In genomic region chrX:48342731-48343130, GRCm38 (mm10) we compare ENCODE assay signal across 8 mouse cellular contexts. TPM values are rescaled to one million over a fixed set of nuclear protein-coding genes. Genes with fewer than 3 reads are reported as not detected.
DNase-seq lines count a peak whose midpoint lies in the region; ATAC-seq and TF ChIP-seq lines count a peak whose summit lies in the region.

No protein-coding gene starts in this region.

- no peak for TF ChIP-seq POLR2A in kidney, adult 2 months (IDR thresholded peaks at IDR 0.05; ENCODE audit: low read depth, low read length)

- no peak overlapping the region for H3K27ac ChIP-seq in kidney, adult 2 months (ENCODE audit: insufficient read depth, low read depth, low read length)
- H3K27ac ChIP-seq in brown adipose tissue, adult 24 weeks (replicated peaks; ENCODE audit: low read depth, low read length): peak overlapping the region; percentile 26; the same call in 1 of the 2 replicates
- H3K27ac ChIP-seq in heart, embryonic 13.5 days (replicated peaks): no peak overlapping the region
- no peak overlapping the region for H3K27ac ChIP-seq in limb, embryonic 13.5 days
- no peak overlapping the region for H3K27ac ChIP-seq in neural tube, embryonic 11.5 days (ENCODE audit: low read depth, low read length)

- no peak for TF ChIP-seq CTCF in kidney, adult 2 months (conservative IDR thresholded peaks at IDR 0.05; ENCODE audit: insufficient read depth, insufficient read length, low read depth, low read length)

- H3K4me2 ChIP-seq in heart, embryonic 13.5 days: peak overlapping the region; percentile 83
- H3K4me2 ChIP-seq in limb, embryonic 13.5 days (replicated peaks): peak overlapping the region; percentile 74
- H3K4me2 ChIP-seq in neural tube, embryonic 11.5 days (ENCODE audit: low read depth): peak overlapping the region; percentile 63

- no peaks in the 10 kb centered on the region for H3K27me3 ChIP-seq in kidney, adult 2 months (replicated peaks; ENCODE audit: control insufficient read depth, insufficient read depth, low read length)
- H3K27me3 ChIP-seq in heart, embryonic 13.5 days (replicated peaks): peaks cover 57% of the 10 kb centered on the region
- H3K27me3 ChIP-seq in limb, embryonic 13.5 days: peaks cover 30% of the 10 kb centered on the region; the same call in 1 of the 2 replicates
- no peaks in the 10 kb centered on the region for H3K27me3 ChIP-seq in neural tube, embryonic 11.5 days (ENCODE audit: control insufficient read depth, insufficient read depth, low read length)

- no peak for ATAC-seq in heart, embryonic 13.5 days (ENCODE audit: extremely low read depth, insufficient number of reproducible peaks, low FRiP score, low TSS enrichment)
- no peak for ATAC-seq in limb, embryonic 13.5 days (ENCODE audit: low FRiP score, low read depth)
- ATAC-seq in neural tube, embryonic 11.5 days (ENCODE audit: insufficient read depth, low FRiP score, low TSS enrichment): no peak

- H3K9ac ChIP-seq in heart, embryonic 13.5 days: peak overlapping the region; percentile 79
- H3K9ac ChIP-seq in limb, embryonic 13.5 days: peak overlapping the region; percentile 67
- H3K9ac ChIP-seq in neural tube, embryonic 11.5 days (ENCODE audit: low read length): no peak overlapping the region

- H3K4me1 ChIP-seq in kidney, adult 2 months (ENCODE audit: control insufficient read depth, insufficient read depth, low read length): no peaks in the 10 kb centered on the region; the same call in 1 of the 2 replicates
- H3K4me1 ChIP-seq in brown adipose tissue, adult 24 weeks (ENCODE audit: control insufficient read depth, insufficient read depth, insufficient read length, low read length): no peaks in the 10 kb centered on the region
- peaks cover 11% of the 10 kb centered on the region for H3K4me1 ChIP-seq in heart, embryonic 13.5 days
- peaks cover 12% of the 10 kb centered on the region for H3K4me1 ChIP-seq in limb, embryonic 13.5 days
- no peaks in the 10 kb centered on the region; the same call in 1 of the 2 replicates for H3K4me1 ChIP-seq in neural tube, embryonic 11.5 days (ENCODE audit: control insufficient read depth, insufficient read depth, low read length)

- H3K4me3 ChIP-seq in kidney, adult 2 months (ENCODE audit: insufficient read depth, low read depth, low read length): peak overlapping the region; percentile 39
- H3K4me3 ChIP-seq in brown adipose tissue, adult 24 weeks (ENCODE audit: insufficient read depth, low read depth, low read length): peak overlapping the region; percentile 91
- H3K4me3 ChIP-seq in heart, embryonic 13.5 days: peak overlapping the region; percentile 64
- H3K4me3 ChIP-seq in limb, embryonic 13.5 days: peak overlapping the region; percentile 57
- peak overlapping the region; percentile 48 for H3K4me3 ChIP-seq in neural tube, embryonic 11.5 days (ENCODE audit: low read depth, low read length)

- 7% methylated on average over 14 of the region's 16 CpGs for WGBS in kidney, adult 2 months
- 13% methylated on average over 16 of the region's 16 CpGs for WGBS in heart, embryonic 13.5 days
- 7% methylated on average over 16 of the region's 16 CpGs for WGBS in limb, embryonic 13.5 days
- WGBS in neural tube, embryonic 11.5 days: 20% methylated on average over 15 of the region's 16 CpGs

- intact Hi-C loops in left cerebral cortex, postnatal 14 days (cut with DNase I): loop anchor here (5.0 kb wide), 1 partner anchor 55 kb away; no protein-coding TSS in a partner anchor

- H3K9me3 ChIP-seq in heart, embryonic 13.5 days: no peaks in the 10 kb centered on the region
- no peaks in the 10 kb centered on the region for H3K9me3 ChIP-seq in limb, embryonic 13.5 days
- no peaks in the 10 kb centered on the region for H3K9me3 ChIP-seq in neural tube, embryonic 11.5 days (ENCODE audit: control insufficient read depth, low read length)

- DNase-seq in kidney, adult 2 months: no peak
- DNase-seq in kidney, postnatal 14 days: no peak
- DNase-seq in neural tube, embryonic 11.5 days (ENCODE audit: low spot score): no peak
- DNase-seq in left cerebral cortex, postnatal 14 days (ENCODE audit: low spot score in 2 of 2): no peak
- DNase-seq in left cerebral cortex, adult 11 months (ENCODE audit: low spot score): no peak

- H3K36me3 ChIP-seq in kidney, adult 2 months (ENCODE audit: control insufficient read depth, insufficient read depth, low read length): no peaks in the 10 kb centered on the region
- H3K36me3 ChIP-seq in heart, embryonic 13.5 days: no peaks in the 10 kb centered on the region
- no peaks in the 10 kb centered on the region for H3K36me3 ChIP-seq in limb, embryonic 13.5 days
- no peaks in the 10 kb centered on the region for H3K36me3 ChIP-seq in neural tube, embryonic 11.5 days (ENCODE audit: control insufficient read depth, insufficient read depth, low read length)

RNA-seq across cellular contexts. Expression of gene Bcorl1, which starts 1.6 kb away (rescaled TPM):
- 3.5 and 3.8 TPM in 2 replicates for polyA plus RNA-seq in kidney, adult 2 months (2012; rRNA removed)
- 4.0 and 8.8 TPM in 2 replicates for polyA plus RNA-seq in brown adipose tissue, adult 24 weeks (2012; ENCODE audit: insufficient read depth, insufficient read length, missing spikeins)
- polyA plus RNA-seq in heart, embryonic 13.5 days (2015; fragmentation: Nextera tagmentation; extraction: Ambion mirVana): 3.8 and 4.1 TPM in 2 replicates
- polyA plus RNA-seq in limb, embryonic 13.5 days (2015; fragmentation: Nextera tagmentation; extraction: Ambion mirVana): 6.8 and 6.9 TPM in 2 replicates
- polyA plus RNA-seq in neural tube, embryonic 11.5 days (2014; fragmentation: Nextera tagmentation; extraction: Ambion mirVana): 5.1 and 5.7 TPM in 2 replicates
- total RNA-seq in left cerebral cortex, postnatal 14 days (2021): 10 to 100 TPM; 18.0 to 19.3 TPM

Comparison
In these comparisons a context has a peak if more than half of its experiments do, and no peak if none do; other contexts are left out.
1. H3K4me3 ChIP-seq: peak in every context shown above with its lines; median percentile 91 in brown adipose tissue, adult 24 weeks; 64 in heart, embryonic 13.5 days; 57 in limb, embryonic 13.5 days; 48 in neural tube, embryonic 11.5 days; 39 in kidney, adult 2 months.